Mouse (Mus musculus) midbrain, embryonic 10.5 days (tissue): Measurements from ENCODE around the gene Arhgef10l. TPM values are rescaled to one million over a fixed set of nuclear protein-coding genes. Genes with fewer than 3 reads are reported as not detected.

ENCODE experiments used
- DNase-seq: peaks from one replicate; pipeline ENCODE4 v3.0.0-alpha.2; 2017; ENCODE audit warnings: low spot score
- H3K27ac ChIP-seq: fragments of 300-500 bp; sonication (generic); replicated peaks from 2 replicates; pipeline ENCODE4 v1.5.1; 2016; ENCODE audit warnings: mild to moderate bottlenecking
- H3K27me3 ChIP-seq: fragments of 300-500 bp; sonication (generic); 2 replicates; pipeline ENCODE4 v1.6.1; 2016; ENCODE audit warnings: low read depth, mild to moderate bottlenecking; ENCODE audit not compliant: poor library complexity, severe bottlenecking
- H3K36me3 ChIP-seq: fragments of 300-500 bp; sonication (generic); 2 replicates; pipeline ENCODE4 v1.6.1; 2016; ENCODE audit warnings: mild to moderate bottlenecking, moderate library complexity
- H3K4me1 ChIP-seq: fragments of 300-500 bp; sonication (generic); 2 replicates; pipeline ENCODE4 v1.6.1; 2016
- H3K4me3 ChIP-seq: fragments of 300-500 bp; sonication (generic); 2 replicates; pipeline ENCODE4 v1.5.1; 2016; ENCODE audit warnings: mild to moderate bottlenecking, moderate library complexity
- H3K9me3 ChIP-seq: fragments of 300-500 bp; sonication (generic); replicated peaks from 2 replicates; pipeline ENCODE4 v1.6.1; 2016; ENCODE audit warnings: mild to moderate bottlenecking
- WGBS: fragments of 180-500 bp; shearing (Covaris S2); methylation state at CpG from one replicate; pipeline ENCODE4 v1.1.7; 2016; 5-methylcytosine and 5-hydroxymethylcytosine counted together
- polyA plus RNA-seq: library from polyadenylated mRNA; unstranded; fragments of >200 nt; fragmentation: Nextera tagmentation; extraction: Ambion mirVana; gene quantifications from 2 replicates; pipeline ENCODE4 v1.2.1, GENCODE M21; 2016

The Arhgef10l gene
- polyA plus RNA-seq, 1 experiment from 2014 or later, result 25.1 TPM

DNA sequence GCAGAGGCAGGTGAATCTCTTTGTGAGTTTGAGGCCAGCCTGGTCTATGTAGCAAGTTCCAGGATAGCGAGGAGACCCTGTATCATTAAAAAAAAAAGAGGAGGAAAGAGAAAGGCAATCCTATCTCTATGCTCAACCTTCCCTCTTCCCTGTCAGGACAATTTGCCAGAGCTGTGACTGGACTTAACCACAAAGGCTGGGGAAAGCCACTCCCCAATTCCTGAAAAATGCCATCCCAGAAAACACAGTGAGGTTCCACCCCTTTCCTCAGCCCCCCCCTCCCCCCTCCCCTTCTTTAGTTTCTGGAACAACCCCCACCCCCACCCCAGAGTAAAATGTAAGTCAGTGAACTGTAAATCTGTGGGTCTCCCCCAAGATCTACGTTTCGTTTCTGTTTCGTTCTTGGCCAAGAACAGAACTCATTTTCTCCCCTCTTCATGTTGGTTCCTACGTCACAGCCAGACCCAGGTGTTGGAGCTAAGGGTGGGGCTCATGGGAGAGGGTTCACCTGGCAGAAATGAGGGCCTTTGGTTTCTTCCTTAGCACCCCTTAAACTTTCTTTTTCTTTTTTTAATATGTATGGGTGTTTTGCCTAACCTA lies 23.1 kb upstream of the Arhgef10l start:
- Histone ChIP-seq H3K9me3 (no peaks in the 10 kb centered on the region), H3K4me3 (no peak overlapping the region), H3K36me3 (no peaks in the 10 kb centered on the region), H3K4me1 (peaks cover 32% of the 10 kb centered on the region), H3K27me3 (0 out of 2 replicates have a peak, but pooled peaks cover 6% of the 10 kb centered on the region), H3K27ac (no peak overlapping the region)
- no peak for DNase-seq
- 88% methylated on average over 5 of the region's 5 CpGs for WGBS

DNA sequence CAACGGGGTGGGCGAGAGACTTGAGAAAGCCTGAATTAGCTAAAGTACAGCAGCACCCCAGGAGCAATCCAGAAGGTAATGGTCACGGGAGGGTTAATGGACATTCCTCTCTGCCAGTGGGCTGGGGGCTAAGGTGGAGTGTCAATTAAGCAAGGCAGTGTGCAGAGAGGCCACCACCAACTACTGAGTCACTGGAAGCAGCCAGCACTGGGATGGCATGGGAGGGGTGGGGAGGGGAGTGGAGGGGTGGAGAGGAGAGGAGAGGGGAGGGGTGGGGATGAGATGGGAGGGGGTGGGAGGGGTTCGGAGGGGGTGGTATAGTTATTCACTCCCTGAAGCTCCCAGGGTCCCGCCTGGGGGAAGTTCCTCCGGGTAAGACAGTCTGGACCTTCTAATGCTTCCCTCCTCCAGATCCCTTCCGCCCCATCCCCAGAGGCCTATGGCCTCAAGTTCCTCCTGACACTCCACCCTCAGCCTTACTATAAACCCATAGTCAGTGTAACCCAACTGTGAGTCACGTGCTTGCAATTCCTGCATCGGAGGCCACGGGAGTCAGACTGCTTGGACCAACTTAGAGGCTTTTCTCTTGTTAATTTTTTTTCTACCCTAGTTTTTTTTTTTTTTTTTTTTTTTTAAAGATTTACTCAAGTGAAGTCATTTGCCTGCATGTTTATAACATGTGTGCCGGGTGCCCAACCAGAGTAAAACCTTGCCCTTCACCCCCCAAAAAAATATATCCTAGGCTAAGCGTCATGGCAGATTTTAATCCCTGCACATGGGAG lies 22.4 kb upstream of the Arhgef10l start:
- Histone ChIP-seq H3K4me3 (no peak overlapping the region), H3K27ac (0 out of 2 replicates have a peak overlapping the region, but pooled peaks have one; percentile 17), H3K9me3 (no peaks in the 10 kb centered on the region), H3K27me3 (0 out of 2 replicates have a peak, but pooled peaks cover 6% of the 10 kb centered on the region), H3K4me1 (peaks cover 37% of the 10 kb centered on the region), H3K36me3 (no peaks in the 10 kb centered on the region)
- no peak for DNase-seq
- 75% methylated on average over 12 of the region's 12 CpGs for WGBS

DNA sequence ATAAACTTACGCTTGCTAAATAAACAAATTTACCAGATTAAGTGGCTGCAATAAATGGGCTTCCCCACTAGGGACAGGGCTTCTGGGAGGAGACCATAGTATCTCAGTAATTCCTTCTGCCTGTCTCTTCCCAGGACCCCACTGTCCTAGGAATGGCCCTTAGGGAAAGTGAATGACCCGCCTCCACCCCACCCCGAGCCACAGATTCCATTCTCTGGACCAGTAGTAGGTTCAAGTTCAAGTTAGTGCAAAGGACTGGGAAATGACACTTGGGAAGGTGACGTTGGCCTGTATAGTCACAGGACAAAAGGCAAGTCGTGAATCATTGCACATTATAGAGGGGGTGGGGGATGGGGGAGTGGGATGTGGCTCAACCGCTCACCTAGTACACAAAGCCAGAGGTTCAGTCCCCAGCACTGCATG lies 19.1 kb upstream of the Arhgef10l start:
- 64% methylated on average over 6 of the region's 6 CpGs for WGBS
- no peaks in the 10 kb centered on the region for H3K36me3 ChIP-seq
- H3K27ac ChIP-seq, result 0 out of 2 replicates have a peak overlapping the region, but pooled peaks have one; percentile 4
- peaks cover 26% of the 10 kb centered on the region for H3K4me1 ChIP-seq
- no peaks in the 10 kb centered on the region for H3K9me3 ChIP-seq
- no peaks in the 10 kb centered on the region for H3K27me3 ChIP-seq
- no peak for DNase-seq
- no peak overlapping the region for H3K4me3 ChIP-seq

DNA sequence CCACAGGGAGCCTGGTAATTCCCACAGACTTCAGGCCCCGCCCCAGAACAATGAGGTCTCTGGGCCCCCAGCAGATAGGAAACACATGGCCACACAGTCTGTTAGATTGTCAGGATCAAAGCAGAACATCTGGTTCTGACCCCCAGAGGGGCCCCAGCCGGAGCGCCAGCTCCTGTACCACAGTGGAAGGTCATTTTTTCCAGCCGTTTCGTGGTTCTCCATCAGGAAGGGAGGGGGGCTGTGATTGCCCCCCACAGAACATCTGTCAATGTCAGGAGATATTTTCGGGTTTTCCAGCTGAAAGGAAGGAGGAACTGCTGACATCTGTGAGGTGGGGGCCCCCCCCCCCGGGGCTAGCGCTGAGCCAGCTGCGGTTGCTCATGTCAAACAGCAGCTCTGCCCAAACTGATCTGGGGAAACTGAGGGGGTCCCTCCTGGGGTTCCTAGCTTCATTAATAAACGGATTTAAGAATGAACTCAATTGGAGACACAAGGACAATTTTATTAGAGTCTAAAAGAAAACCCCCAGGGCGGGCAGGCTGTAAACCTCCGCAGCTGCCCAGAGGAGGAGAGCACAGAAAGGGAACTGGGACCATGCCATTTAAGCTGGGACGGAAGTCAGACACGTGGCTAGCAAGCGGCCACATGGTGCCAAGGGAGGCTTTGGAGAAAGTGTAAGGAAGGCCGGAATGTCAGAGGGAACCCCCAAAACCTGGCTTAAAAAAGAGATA lies 18.5 kb upstream of the Arhgef10l start:
- peak overlapping the region; percentile 56; the same call in 1 of the 2 replicates for H3K27ac ChIP-seq
- peak; percentile 49 for DNase-seq
- H3K27me3 ChIP-seq, result no peaks in the 10 kb centered on the region
- peaks cover 31% of the 10 kb centered on the region for H3K4me1 ChIP-seq
- WGBS, result 34% methylated on average over 16 of the region's 16 CpGs
- no peak overlapping the region for H3K4me3 ChIP-seq
- no peaks in the 10 kb centered on the region for H3K36me3 ChIP-seq
- H3K9me3 ChIP-seq, result no peaks in the 10 kb centered on the region

DNA sequence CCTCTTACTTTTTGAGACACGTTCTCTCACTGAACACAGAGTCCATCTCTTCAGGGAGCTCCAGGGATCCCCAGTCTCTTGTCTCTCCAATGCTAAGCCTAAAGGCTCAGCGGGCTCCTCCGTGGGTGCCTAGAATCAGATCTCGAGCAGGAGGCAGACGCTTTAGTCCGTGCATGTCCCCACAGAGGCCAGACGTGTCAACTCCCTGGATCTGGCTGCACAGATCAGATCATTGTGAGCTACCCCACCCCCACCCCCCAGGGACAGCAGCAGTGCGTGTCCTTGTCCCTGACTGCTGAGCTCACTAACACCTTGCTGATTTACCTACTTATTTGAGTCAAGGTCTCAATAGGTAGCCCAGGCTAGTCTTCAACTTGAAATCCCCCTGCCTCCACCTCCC lies 17.8 kb upstream of the Arhgef10l start:
- H3K27ac ChIP-seq, result peak overlapping the region; percentile 49; the same call in 1 of the 2 replicates
- H3K27me3 ChIP-seq, result no peaks in the 10 kb centered on the region
- H3K9me3 ChIP-seq, result no peaks in the 10 kb centered on the region
- H3K36me3 ChIP-seq, result no peaks in the 10 kb centered on the region
- H3K4me3 ChIP-seq, result no peak overlapping the region
- H3K4me1 ChIP-seq, result peaks cover 31% of the 10 kb centered on the region
- DNase-seq, result no peak
- WGBS, result 47% methylated on average over 8 of the region's 8 CpGs

DNA sequence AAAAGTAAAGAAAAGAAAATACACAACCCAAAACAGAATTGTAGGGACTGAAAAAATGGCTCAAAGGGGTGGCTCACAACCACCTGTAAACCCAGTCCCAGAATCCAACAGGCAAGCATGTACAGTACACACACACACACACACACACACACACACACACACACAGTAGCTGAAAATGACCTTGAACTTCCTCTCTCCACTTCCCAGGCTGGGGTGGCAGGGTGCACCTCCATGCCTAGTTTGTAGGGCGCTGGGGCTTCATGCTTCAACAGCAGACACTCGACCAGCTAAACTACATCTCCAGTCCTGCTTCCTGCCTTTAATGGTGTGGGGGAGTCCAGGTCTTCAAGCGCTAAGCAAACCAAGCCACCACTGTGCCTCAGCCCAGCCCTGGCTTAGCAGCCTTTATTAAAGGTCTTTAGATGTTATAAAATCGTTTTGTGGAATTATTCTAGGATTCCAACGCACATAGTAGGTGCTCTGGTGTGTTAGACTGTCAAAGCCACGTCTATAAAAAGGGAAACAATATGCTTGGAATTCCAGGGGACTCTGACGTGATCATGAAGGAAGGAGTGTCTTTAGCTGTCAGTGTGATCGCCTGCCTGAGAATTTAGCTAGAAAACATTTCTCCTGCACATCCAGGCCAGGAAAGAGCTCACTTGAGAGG lies 15.1 kb upstream of the Arhgef10l start:
- Histone ChIP-seq H3K4me3 (no peak overlapping the region), H3K27ac (no peak overlapping the region), H3K36me3 (no peaks in the 10 kb centered on the region), H3K4me1 (peaks cover 27% of the 10 kb centered on the region), H3K9me3 (no peaks in the 10 kb centered on the region), H3K27me3 (no peaks in the 10 kb centered on the region)
- DNase-seq, result no peak
- 71% methylated on average over 8 of the region's 8 CpGs for WGBS

DNA sequence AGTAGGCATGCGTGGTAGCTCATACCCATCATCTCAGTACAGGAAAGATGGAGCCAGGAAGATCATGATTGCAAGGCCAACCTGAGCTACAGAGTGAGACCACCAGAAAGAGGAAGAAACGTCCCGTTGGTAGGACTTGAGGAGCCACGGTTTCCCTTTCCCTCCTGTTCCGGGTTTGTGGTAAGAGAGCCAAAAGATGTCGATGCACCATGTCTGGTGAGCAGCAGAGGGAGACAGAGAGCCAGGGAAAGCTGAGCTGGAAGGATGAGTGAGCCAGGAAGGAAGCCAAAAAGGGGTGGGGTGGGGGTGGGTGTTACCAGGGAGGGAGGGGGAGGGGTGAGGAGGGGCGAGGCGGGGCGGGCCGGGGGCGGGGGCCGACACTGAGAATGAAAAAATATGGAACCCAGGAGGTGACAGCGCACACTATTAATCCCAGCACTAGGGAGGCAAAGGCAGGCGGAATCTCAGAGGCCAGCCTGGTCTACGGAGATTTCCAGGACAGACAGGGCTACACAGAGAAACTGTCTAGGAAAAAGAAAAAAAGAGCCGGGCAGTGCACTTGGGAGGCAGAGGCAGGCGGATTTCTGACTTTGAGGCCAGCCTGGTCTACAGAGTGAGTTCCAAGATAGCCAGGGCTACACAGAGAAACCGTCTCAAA lies 14.0 kb upstream of the Arhgef10l start:
- Histone ChIP-seq H3K36me3 (no peaks in the 10 kb centered on the region), H3K4me3 (peak overlapping the region; percentile 8; the same call in 1 of the 2 replicates), H3K27ac (peak overlapping the region; percentile 43; the same call in 1 of the 2 replicates), H3K4me1 (peaks cover 22% of the 10 kb centered on the region), H3K27me3 (no peaks in the 10 kb centered on the region), H3K9me3 (no peaks in the 10 kb centered on the region)
- 27% methylated on average over 17 of the region's 18 CpGs for WGBS
- peak; percentile 77 for DNase-seq

DNA sequence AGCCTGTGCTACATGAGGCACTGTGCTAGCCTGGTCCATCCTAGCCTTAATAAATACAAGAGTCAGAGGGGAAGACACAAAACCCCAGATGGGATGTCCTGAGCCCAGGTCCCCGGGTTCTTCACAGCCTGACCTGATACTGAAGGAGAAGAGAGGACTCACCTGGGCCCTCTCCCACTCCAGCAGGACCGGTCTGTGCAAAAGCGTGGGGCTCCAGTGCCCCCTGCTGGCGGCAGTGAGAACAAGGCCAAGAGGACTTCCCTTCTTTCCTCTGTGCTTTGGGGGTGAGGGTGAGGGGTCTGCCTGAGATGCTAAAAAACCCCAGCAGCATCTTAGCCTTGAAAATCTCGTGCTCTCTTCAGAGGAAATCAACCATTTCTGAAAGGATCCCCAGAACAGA lies 13.2 kb upstream of the Arhgef10l start:
- no peak overlapping the region for H3K27ac ChIP-seq

DNA sequence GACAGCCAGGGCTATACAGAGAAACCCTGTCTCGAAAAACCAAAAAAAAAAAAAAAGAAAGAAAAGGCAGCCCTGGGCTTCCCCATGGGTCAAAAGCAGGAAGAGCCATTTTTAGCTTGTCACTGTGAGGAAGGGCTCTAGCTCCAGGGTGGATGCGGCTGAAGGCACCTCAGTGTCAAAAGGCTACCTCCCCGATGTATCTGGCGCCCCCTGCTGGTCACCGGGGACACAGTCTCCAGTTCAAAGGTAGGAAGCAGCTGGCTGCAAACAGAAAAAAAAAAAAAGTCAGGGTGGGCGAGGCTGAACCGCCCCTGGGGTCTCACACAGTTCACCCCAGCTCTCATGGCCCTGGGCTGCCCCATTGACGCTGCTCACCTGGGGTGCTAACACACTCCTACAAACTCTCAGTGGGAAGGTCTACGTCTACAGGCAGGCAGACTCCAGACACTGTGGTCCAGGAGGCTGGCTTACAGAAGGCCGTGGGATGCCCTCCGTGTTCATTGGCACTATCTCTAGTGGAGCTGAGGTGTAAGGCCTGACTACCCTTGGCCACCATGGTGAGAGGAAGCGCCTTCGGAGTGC lies 8.6 kb upstream of the Arhgef10l start:
- no peaks in the 10 kb centered on the region for H3K27me3 ChIP-seq
- H3K27ac ChIP-seq, result peak overlapping the region; percentile 55

More for the DNA sequence above, 13.2 kb upstream of the Arhgef10l start:
- no peaks in the 10 kb centered on the region for H3K36me3 ChIP-seq
- no peak overlapping the region for H3K4me3 ChIP-seq
- peak; percentile 67 for DNase-seq
- peaks cover 17% of the 10 kb centered on the region for H3K4me1 ChIP-seq
- WGBS, result 12% methylated on average over 5 of the region's 5 CpGs
- no peaks in the 10 kb centered on the region for H3K9me3 ChIP-seq
- no peaks in the 10 kb centered on the region for H3K27me3 ChIP-seq

DNA sequence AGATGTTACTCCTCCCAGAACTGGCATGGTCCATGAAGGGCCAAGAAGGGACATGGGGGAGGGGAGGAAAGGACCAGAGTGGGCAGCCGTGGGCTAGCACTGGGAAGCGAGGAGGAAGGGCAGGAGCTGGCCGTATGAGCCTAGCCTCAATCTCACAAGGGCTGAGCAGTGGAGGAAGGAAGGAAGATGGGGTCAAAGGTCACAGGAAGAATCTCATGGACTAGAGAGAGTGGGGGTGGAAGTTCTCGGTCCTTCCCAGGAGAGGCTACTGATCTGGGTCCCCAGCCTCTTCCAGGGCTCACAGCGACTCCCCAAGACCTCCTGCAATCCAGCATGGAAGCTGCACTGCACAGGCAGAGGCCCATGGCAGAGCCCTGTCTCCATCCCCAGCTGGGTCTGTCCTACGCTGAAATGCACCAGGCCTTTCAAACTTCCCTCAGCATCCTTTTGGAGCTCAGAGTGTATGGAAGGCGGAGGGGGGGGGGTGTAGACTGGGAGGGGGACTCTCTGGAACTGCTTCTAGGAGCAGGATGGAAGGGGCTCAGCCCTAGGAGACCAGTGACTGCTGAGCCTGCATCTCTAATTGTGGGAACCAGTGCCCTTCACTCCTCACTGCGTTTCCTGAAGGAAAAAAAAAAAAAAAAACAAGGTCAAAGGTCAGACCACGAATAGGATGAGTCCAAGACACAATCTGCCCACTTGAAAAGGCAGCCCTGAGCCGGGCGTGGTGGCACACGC lies 7.9 kb upstream of the Arhgef10l start:
- H3K9me3 ChIP-seq, result no peaks in the 10 kb centered on the region
- no peak for DNase-seq
- peak overlapping the region; percentile 75 for H3K27ac ChIP-seq
- WGBS, result 46% methylated on average over 12 of the region's 12 CpGs
- H3K27me3 ChIP-seq, result no peaks in the 10 kb centered on the region
- no peak overlapping the region for H3K4me3 ChIP-seq
- H3K4me1 ChIP-seq, result peaks cover 12% of the 10 kb centered on the region
- no peaks in the 10 kb centered on the region for H3K36me3 ChIP-seq

More for the DNA sequence above, 8.6 kb upstream of the Arhgef10l start:
- no peaks in the 10 kb centered on the region for H3K36me3 ChIP-seq
- DNase-seq, result peak; percentile 85
- H3K9me3 ChIP-seq, result no peaks in the 10 kb centered on the region
- H3K4me1 ChIP-seq, result peaks cover 13% of the 10 kb centered on the region
- WGBS, result 34% methylated on average over 13 of the region's 13 CpGs
- H3K4me3 ChIP-seq, result no peak overlapping the region

DNA sequence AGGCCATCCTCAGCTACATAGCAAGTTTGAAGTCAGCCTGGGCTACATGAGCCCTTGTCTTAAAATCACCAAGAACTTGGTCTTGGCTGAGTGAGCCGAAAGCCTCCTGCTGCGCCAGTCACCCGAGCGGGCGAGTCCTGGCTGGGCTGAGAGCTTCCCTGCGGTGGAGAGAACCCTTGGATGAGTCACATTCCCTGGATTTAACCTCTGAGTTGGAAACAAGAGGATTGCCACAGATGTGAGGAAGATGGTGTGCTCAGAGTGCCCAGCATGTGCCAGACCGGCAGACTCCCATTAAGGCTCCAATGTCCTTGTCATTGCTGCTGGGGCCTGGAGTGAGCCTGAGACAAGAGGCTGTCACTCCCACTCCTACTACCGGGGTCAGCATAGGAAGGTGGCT lies 2.0 kb upstream of the Arhgef10l start:
- WGBS, result 89% methylated on average over 8 of the region's 8 CpGs
- DNase-seq, result no peak
- no peaks in the 10 kb centered on the region for H3K36me3 ChIP-seq
- no peaks in the 10 kb centered on the region; the same call in 1 of the 2 replicates for H3K27me3 ChIP-seq
- peak overlapping the region; percentile 13; the same call in 1 of the 2 replicates for H3K27ac ChIP-seq
- peaks cover 26% of the 10 kb centered on the region for H3K4me1 ChIP-seq
- H3K4me3 ChIP-seq, result no peak overlapping the region
- no peaks in the 10 kb centered on the region for H3K9me3 ChIP-seq
